Mouse (Mus musculus) thymus, adult 2 months (tissue): ENCODE data around the gene Vps18. TPM values are rescaled to one million over a fixed set of nuclear protein-coding genes. Genes with fewer than 3 reads are reported as not detected.

Experiments used
- DNase-seq: peaks from one replicate; pipeline ENCODE4 v3.0.0; 2021
- H3K27ac ChIP-seq: fragments of 200-500 bp; 2 replicates; pipeline ENCODE4 v1.5.1; 2012; ENCODE audit warnings: low read length, control low read depth; ENCODE audit not compliant: control insufficient read depth, insufficient read depth
- H3K27me3 ChIP-seq: fragments of 200-500 bp; 2 replicates; pipeline ENCODE4 v1.6.1; 2012; ENCODE audit warnings: mild to moderate bottlenecking, low read length, moderate library complexity, mixed read lengths; ENCODE audit not compliant: control insufficient read depth, insufficient read depth
- H3K36me3 ChIP-seq: fragments of 200-500 bp; 2 replicates; pipeline ENCODE4 v1.6.1; 2012; ENCODE audit warnings: mild to moderate bottlenecking, low read length, moderate library complexity; ENCODE audit not compliant: control insufficient read depth, insufficient read depth
- H3K4me1 ChIP-seq: fragments of 200-500 bp; replicated peaks from 2 replicates; pipeline ENCODE4 v1.6.1; 2012; ENCODE audit warnings: low read length; ENCODE audit not compliant: control insufficient read depth, insufficient read depth
- H3K4me3 ChIP-seq: fragments of 200-500 bp; 2 replicates; pipeline ENCODE4 v1.5.1; 2012; ENCODE audit warnings: mild to moderate bottlenecking, low read length, control low read depth, moderate library complexity; ENCODE audit not compliant: control insufficient read depth, insufficient read depth
- CTCF ChIP-seq: fragments of 200-500 bp; IDR thresholded peaks from 2 replicates; pipeline ENCODE4 v1.5.1; 2012; ENCODE audit warnings: mild to moderate bottlenecking, control low read depth, low read length, moderate library complexity, borderline replicate concordance; ENCODE audit not compliant: control insufficient read depth, poor library complexity, insufficient read depth; ENCODE audit errors: extremely low read depth
- POLR2A ChIP-seq: fragments of 200-500 bp; IDR thresholded peaks from 2 replicates; pipeline ENCODE4 v1.6.1; 2012; ENCODE audit warnings: mild to moderate bottlenecking, low read length, control low read depth, moderate library complexity; ENCODE audit not compliant: control insufficient read depth, poor library complexity, insufficient read depth; ENCODE audit errors: extremely low read depth
- WGBS: fragments of 180-500 bp; shearing (Covaris S2); methylation state at CpG from one replicate; pipeline ENCODE4 v1.1.7; 2018; 5-methylcytosine and 5-hydroxymethylcytosine counted together
- polyA plus RNA-seq: library from polyadenylated mRNA; depleted of rRNA; stranded (reverse); fragments of >200 nt; gene quantifications from 2 replicates; pipeline ENCODE4 v1.2.3, GENCODE M21; 2012

Gene Vps18
- polyA plus RNA-seq, 1 experiment, result 28.4 TPM

DNA sequence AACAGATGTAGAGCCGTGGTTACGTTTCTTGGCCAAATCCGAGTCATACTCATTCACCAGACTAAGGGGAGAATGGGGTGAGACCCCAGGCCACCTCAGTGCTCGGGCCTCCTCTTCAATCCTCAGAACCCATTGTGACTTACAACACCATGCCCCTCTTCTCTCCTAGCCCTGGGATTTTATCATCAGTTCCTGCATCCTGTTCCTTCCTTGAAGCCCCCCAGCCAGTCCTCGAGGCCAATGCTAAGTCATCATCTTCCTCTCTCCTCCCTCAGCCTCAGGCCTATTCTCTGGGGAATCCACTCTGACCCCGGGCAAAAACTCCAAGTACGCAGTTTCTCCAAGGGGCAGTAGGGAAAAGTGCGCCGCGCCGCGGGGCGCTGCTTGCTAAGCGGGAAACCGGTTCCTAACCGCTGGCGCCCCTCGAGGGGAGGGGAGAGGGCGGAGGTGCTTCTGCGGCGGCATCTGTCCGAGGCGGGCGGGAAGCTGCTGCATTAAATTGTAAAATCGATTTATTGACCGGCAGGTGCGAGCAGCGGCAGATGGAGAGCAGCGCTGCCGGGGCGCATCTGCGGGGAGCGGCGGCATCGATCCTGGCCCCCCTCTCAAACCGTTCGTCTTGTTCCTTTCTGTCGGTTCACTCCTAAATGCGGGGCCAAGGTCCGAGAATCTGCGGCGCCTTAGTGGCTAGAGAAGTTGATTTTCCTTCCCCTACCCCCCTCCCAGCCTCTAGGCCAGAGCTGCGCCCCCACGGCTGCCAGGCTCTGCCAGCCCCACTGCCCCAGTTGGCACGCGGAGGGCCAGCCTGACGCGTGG lies 33.4 kb downstream of the Vps18 start:
- Histone ChIP-seq H3K27me3 (peaks cover 19% of the 10 kb centered on the region; the same call in 1 of the 2 replicates), H3K36me3 (no peaks in the 10 kb centered on the region), H3K27ac (no peak overlapping the region), H3K4me1 (peaks cover 31% of the 10 kb centered on the region), H3K4me3 (no peak overlapping the region)
- no peak for DNase-seq
- TF ChIP-seq CTCF (no peak), POLR2A (no peak)
- WGBS, result 10% methylated on average over 48 of the region's 48 CpGs

DNA sequence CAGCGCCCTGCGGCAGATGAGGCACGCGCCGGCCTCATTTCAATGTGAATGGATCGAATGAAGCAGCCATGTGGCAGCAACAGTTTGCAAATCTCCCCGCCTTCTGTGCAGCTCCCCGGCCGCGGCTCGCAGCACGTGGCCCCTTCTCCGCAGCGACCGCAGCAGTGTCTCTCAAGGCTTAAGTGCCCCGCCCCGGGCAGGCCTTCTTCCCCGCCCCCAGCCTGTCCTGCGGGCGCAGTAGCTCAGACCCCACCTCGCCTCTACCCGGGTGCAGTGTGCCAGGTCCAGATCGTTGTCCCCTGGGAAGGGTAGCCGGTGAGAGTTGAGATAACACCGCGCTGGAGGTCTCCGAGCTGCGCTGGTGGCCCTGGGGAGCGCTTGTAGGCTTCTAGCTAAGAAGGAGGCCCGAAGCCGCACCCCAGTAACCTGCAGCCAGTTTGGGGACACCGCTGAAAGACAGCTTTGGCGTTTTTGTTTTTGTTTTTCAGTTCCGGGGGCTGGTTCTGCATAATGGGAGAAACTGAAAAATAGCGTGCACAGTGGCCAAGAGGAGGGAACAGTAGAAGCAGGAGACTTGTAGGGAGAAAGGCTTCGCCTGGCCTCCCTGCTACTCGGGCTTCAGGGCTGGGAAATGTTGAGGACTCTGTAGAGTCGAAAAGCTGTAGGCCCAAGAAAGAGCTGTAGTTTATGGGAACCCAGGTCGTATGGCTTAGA lies 34.2 kb downstream of the Vps18 start:
- Histone ChIP-seq H3K27ac (no peak overlapping the region), H3K27me3 (peaks cover 19% of the 10 kb centered on the region; the same call in 1 of the 2 replicates), H3K4me3 (no peak overlapping the region), H3K36me3 (no peaks in the 10 kb centered on the region), H3K4me1 (peaks cover 34% of the 10 kb centered on the region)
- 27% methylated on average over 39 of the region's 39 CpGs for WGBS
- no peak for TF ChIP-seq POLR2A
- no peak for DNase-seq

DNA sequence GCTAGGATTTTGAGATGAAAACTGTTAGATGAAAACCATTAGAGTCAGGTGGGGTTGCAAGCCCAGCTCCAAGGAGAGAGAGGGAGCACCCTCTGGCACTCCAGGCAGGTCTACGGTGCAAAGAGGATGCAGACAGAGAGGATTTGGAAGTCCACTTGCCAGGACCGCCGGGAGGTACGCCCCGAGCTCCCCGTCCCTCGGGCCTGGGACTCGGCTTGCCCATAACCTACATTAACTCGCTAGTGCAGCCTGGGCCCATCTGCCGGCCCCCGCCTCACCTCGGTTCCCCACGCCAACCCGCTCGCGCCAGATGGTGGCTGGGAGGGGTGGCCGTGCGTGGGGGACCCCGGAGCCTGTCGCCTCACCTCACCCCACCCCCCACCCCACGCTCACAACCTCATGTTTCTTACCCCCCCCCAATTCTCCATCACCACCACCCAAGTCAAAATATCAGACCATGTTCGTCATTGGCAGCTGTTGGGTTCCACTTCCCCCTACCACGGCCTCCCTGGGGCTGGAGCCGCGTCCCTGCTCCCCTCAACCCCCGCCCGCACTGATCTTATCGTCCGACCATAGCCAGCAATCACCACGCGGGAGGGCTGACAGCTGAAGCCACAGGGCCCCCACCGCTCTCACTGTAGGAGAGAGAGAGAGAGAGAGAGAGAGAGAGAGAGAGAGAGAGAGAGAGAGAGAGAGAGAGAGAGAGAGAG lies 35.5 kb downstream of the Vps18 start:
- WGBS, result 27% methylated on average over 32 of the region's 32 CpGs
- H3K4me3 ChIP-seq, result no peak overlapping the region
- H3K27me3 ChIP-seq, result peaks cover 19% of the 10 kb centered on the region; the same call in 1 of the 2 replicates
- no peak overlapping the region for H3K27ac ChIP-seq
- no peaks in the 10 kb centered on the region for H3K36me3 ChIP-seq
- peaks cover 34% of the 10 kb centered on the region for H3K4me1 ChIP-seq
- TF ChIP-seq CTCF, result no peak
- no peak for TF ChIP-seq POLR2A
- no peak for DNase-seq

DNA sequence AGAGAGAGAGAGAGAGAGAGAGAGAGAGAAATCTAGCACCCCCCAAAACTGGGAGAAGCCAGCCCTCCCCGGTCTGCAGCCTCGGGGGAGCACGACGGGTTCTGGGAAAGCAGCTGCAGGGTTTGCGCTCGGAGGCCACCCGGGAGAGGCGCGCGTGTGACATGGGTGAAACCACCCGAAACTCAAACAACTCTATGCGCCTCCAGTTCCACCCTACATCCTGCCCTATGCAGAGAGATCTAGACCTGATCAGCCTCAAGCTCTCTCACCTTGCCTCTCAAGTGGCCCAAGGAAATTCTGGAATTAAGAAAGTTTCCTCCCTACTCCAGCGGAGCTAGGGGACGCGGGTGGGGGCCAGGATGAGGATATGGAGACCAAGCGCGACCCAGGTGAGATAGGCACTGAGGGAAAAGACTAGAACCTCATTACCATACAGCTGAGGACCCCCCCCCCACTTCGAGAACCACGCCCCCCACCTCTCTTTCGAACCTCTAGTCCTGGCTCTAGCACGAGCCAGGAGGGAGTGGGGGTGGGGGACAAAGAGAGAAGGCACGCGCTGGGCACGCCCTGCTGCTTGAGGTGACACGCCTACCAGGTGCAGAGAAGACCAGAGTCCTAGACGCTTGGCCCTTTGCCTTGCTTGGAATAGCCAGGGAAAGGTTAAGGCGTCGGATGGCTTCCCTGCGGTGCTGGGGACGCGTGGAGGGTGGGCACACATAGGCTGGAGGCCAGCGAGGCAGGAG lies 36.2 kb downstream of the Vps18 start:
- DNase-seq, result no peak
- H3K4me1 ChIP-seq, result peaks cover 34% of the 10 kb centered on the region
- no peaks in the 10 kb centered on the region for H3K36me3 ChIP-seq
- peaks cover 19% of the 10 kb centered on the region; the same call in 1 of the 2 replicates for H3K27me3 ChIP-seq
- 2% methylated on average over 32 of the region's 32 CpGs for WGBS
- no peak overlapping the region for H3K27ac ChIP-seq
- TF ChIP-seq CTCF (no peak), POLR2A (no peak)
- peak overlapping the region; percentile 1; the same call in 1 of the 2 replicates for H3K4me3 ChIP-seq

DNA sequence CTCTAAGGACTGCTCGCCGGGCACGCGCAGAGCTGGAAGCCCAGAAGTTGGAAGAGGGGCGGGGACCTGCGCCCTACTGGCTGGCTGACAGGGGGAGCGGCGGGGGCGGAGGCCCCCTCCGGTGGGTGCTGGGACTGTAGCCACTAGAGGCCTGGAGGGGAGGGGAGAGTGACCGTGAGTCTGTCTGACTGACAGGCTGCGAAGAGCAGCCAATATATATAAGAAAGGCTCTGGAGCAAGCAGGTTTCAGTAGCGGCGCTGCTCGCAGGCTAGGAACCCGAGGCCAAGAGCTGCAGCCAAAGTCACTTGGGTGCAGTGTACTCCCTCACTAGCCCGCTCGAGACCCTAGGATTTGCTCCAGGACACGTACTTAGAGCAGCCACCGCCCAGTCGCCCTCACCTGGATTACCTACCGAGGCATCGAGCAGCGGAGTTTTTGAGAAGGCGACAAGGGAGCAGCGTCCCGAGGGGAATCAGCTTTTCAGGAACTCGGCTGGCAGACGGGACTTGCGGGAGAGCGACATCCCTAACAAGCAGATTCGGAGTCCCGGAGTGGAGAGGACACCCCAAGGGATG lies 37.1 kb downstream of the Vps18 start, which contains the start of gene Dll4:
TSS of gene Dll4 (plus strand) at position 217 of the 576 bp plus-strand sequence.
- peaks cover 34% of the 10 kb centered on the region for H3K4me1 ChIP-seq
- no peak within 1 kb of the TSS for H3K27ac ChIP-seq
- peak within 1 kb of the TSS; percentile 19 for H3K4me3 ChIP-seq
- peaks cover 19% of the 10 kb centered on the region; the same call in 1 of the 2 replicates for H3K27me3 ChIP-seq
- no peaks in the 10 kb centered on the region for H3K36me3 ChIP-seq
- no peak for TF ChIP-seq CTCF
- no peak for TF ChIP-seq POLR2A
- DNase-seq, result no peak
- 2% methylated on average over 33 of the region's 33 CpGs for WGBS
